Mouse (Mus musculus): ENCODE measurements around the gene Btbd2.
"Not testable (repeated sequence)": the region's sequence is repeated elsewhere in the genome, so short reads cannot be mapped to it uniquely, and the experiment has no call there.

Gene Btbd2

GRCm38 (mm10) chr10:80669737-80670485, 13.0 kb upstream of the Btbd2 start:
- peak; percentile 56 for DNase-seq (ENCODE audit: inconsistent ontology term)

GRCm38 (mm10) chr10:80669018-80669417, 12.1 kb upstream of the Btbd2 start:
- no peak for DNase-seq (ENCODE audit: inconsistent ontology term)

- no peak for DNase-seq (ENCODE audit: inconsistent ontology term)
These were observed 11.7 kb upstream of the Btbd2 start for GRCm38 (mm10) chr10:80668614-80669013.

GRCm38 (mm10) chr10:80666837-80667412, 10.1 kb upstream of the Btbd2 start:
- no peak for DNase-seq (ENCODE audit: inconsistent ontology term)

GRCm38 (mm10) chr10:80665981-80666733, 9.3 kb upstream of the Btbd2 start:
- no peak for DNase-seq (ENCODE audit: inconsistent ontology term)

GRCm38 (mm10) chr10:80665459-80665858, 8.6 kb upstream of the Btbd2 start:
- no peak for DNase-seq (ENCODE audit: inconsistent ontology term)

GRCm38 (mm10) chr10:80665016-80665380, 8.1 kb upstream of the Btbd2 start:
- peak; percentile 78 for DNase-seq (ENCODE audit: inconsistent ontology term)

- peak; percentile 87 for DNase-seq (ENCODE audit: inconsistent ontology term)
These were observed 7.5 kb upstream of the Btbd2 start for GRCm38 (mm10) chr10:80664197-80665015.

- DNase-seq (ENCODE audit: inconsistent ontology term): no peak
These were observed 6.8 kb upstream of the Btbd2 start for GRCm38 (mm10) chr10:80663485-80664196.

- DNase-seq (ENCODE audit: inconsistent ontology term): no peak
These were observed 4.3 kb upstream of the Btbd2 start for GRCm38 (mm10) chr10:80661149-80661548.

- no peak for DNase-seq (ENCODE audit: inconsistent ontology term)
These were observed 2.3 kb upstream of the Btbd2 start for GRCm38 (mm10) chr10:80659213-80659612.

GRCm38 (mm10) chr10:80658841-80659202, 2.0 kb upstream of the Btbd2 start:
- DNase-seq (ENCODE audit: inconsistent ontology term): no peak

GRCm38 (mm10) chr10:80658194-80658840, 1.4 kb upstream of the Btbd2 start:
- DNase-seq (ENCODE audit: inconsistent ontology term): no peak

GRCm38 (mm10) chr10:80656130-80656862, 575 bp downstream of the Btbd2 start:
- peak; percentile 100 for DNase-seq (ENCODE audit: inconsistent ontology term)

GRCm38 (mm10) chr10:80655406-80656129, 1.3 kb downstream of the Btbd2 start:
- DNase-seq (ENCODE audit: inconsistent ontology term): no peak

- DNase-seq (ENCODE audit: inconsistent ontology term): no peak
These were observed 2.0 kb downstream of the Btbd2 start for GRCm38 (mm10) chr10:80654866-80655265.

- peak; percentile 70 for DNase-seq (ENCODE audit: inconsistent ontology term)
These were observed 3.6 kb downstream of the Btbd2 start for GRCm38 (mm10) chr10:80653156-80653720.

GRCm38 (mm10) chr10:80650392-80650791, 6.5 kb downstream of the Btbd2 start:
- no peak for DNase-seq (ENCODE audit: inconsistent ontology term)

- not testable (repeated sequence) for DNase-seq (ENCODE audit: inconsistent ontology term)
These were observed 7.0 kb downstream of the Btbd2 start for GRCm38 (mm10) chr10:80649910-80650309.

All from Muller cell, postnatal 12 days (primary cell).